Mouse (Mus musculus) C2C12 (cell line): ENCODE measurements around the gene St7l.

Source experiments
- CEBPB ChIP-seq: IDR thresholded peaks from one replicate; pipeline ENCODE4 v1.6.1; 2011; ENCODE audit warnings: low read depth, mild to moderate bottlenecking, control low read depth, moderate library complexity
- CTCF ChIP-seq: IDR thresholded peaks from one replicate; pipeline ENCODE4 v1.5.1; 2011; ENCODE audit not compliant: control insufficient read depth, insufficient read depth, insufficient read length
- USF1 ChIP-seq: IDR thresholded peaks from one replicate; pipeline ENCODE4 v1.6.1; 2011; ENCODE audit warnings: low read depth, mild to moderate bottlenecking, control low read depth, moderate library complexity

DNA sequence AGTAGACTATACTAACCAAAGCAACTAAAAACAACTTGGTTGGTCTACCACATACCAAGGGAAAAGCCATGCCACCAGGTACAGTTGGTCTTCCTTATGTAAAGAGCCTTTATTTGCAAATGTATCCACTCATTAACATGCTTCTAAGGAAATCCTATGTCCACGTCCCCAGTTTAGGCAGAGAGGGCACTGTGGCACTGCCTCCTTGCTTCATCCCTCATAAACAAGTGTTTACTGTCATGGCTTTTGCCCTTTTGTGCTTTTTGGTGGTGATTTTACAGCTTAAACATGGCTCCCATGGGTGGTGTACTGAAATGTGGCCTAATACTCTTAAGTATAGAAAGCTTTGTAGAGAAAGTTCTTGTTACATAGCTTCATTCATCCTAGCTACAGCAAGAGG, 43.4 kb upstream of the St7l start:
- TF ChIP-seq USF1, result no peak
- no peak for TF ChIP-seq CTCF
- TF ChIP-seq CEBPB, result no peak
